Mouse (Mus musculus): ENCODE results near the gene Gm17509.

The Gm17509 gene

DNA sequence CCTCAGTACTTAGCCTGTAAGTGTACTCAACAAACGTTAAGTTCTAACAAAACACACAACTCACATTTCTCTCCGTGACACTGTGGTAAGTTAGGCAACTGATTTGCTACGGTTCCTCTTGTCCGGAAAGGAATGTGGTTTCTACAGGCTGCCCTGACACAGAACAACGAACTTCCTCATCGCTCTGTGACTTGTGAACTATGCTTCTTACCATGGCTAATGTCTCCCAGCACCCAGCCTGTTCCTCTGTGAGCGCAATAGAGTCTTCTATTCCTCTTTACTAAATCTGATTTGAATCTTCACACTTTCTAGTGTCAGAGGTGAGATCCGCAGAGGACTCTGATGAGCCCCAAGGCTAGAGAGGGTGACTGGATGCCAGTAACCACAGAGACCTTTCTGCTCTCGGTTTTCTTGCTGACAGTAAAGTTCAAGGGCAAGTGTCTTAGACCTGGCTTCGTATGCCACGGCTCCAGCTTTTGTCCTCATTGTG, 9.4 kb downstream of the Gm17509 start:
- in situ Hi-C loops (cut with MboI, MseI), result loop anchor here (25.0 kb wide), 1 partner anchor 1176 kb away; the partner anchor contains the start of genes B430218F22Rik and Mrps30

DNA sequence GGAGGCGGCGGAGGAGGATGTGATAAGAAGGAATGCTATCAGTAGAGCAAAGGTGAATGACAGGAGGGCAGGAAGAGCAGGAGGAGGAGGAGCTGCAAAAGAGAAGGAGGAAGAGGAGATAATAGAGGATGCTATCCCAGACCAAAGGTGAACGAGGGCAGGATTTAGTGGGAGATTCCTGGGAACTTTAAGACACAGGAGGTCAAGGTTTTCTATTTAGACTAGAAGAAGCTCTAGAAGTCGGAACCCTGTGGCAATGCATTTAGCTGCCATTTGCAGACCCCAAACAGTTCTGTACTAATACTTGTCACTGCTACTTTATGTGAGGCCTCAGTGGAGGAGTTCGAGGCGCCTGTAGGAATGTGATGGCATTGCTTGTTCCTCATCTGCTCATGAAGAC, 12.6 kb downstream of the Gm17509 start, which contains the start of gene Emb:
Gene Emb (plus strand): TSS at position 301 of the 400 bp plus-strand sequence.
- in situ Hi-C loops (cut with MboI, MseI), result loop anchor here (10.0 to 25.0 kb wide), 2 partner anchors 107 to 1179 kb away; partner anchors contain the start of genes B430218F22Rik and Mrps30

GRCm38 (mm10) chr13:117206066-117206465, 14.8 kb downstream of the Gm17509 start:
- in situ Hi-C loops (cut with MboI, MseI), result loop anchor here (10.0 to 25.0 kb wide), 2 partner anchors 109 to 1181 kb away; partner anchors contain the start of genes B430218F22Rik and Mrps30

DNA sequence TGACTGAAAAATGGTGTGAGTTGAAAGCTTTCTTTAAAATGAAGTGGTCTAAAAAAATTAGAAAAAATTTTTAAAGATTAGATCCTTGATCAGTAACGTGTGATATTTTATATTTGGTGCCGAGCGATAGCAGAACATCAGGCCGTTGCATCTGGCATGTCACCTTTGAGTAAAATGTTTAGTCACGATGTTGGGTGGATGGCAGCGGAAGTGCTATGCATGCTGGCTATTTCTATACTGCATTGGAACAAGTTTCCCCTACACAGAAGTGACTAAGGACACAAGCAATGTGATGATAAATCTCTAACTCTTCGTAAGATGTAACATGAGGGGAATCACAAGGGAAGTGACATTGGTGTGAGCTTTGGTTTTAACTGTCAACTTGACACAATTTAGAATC, 16.2 kb downstream of the Gm17509 start:
- in situ Hi-C loops (cut with MboI, MseI), result loop anchor here (5.0 to 25.0 kb wide), 3 partner anchors 83 to 1183 kb away; partner anchors contain the start of genes B430218F22Rik and Mrps30

- in situ Hi-C loops (cut with MboI, MseI), result loop anchor here (5.0 to 25.0 kb wide), 3 partner anchors 84 to 1184 kb away; partner anchors contain the start of genes B430218F22Rik and Mrps30
Measured at GRCm38 (mm10) chr13:117202755-117203471, 18.0 kb downstream of the Gm17509 start.

DNA sequence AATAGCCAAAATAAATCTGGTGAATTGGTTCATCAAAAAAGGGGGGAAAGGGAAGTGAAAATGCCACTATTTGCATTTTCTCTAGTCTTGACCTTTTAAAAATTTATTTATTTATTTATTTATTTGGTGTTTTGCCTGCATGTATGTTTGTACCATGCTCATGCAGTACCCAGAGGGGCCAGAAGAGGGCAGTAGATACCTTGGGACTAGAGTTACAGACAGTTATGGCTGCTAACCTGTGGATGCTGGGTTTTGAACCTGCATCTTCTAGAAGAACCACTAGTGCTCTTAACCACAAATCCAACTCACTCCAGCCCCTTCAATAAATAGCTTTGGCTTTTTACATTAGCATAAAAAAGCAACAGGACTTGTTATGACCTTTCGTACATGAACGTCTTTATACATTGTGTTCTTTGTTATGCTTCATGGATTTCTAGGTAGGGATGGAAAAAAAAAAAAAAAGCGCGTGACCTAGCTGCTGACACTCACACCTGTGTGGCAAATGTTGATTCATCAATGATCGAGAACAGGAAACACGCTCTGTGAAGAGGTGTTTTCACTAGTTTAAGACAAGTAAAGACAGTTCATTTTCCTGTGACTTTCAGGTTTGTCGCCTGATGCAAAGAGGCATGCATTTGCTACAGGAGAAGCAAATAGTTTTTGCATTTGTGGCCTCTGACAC, 22.3 kb downstream of the Gm17509 start:
- in situ Hi-C loops (cut with MboI, MseI), result loop anchor here (25.0 kb wide), 1 partner anchor 1039 kb away; no protein-coding TSS in a partner anchor

GRCm38 (mm10) chr13:117197666-117198065, 23.2 kb downstream of the Gm17509 start:
- in situ Hi-C loops (cut with MboI, MseI), result loop anchor here (25.0 kb wide), 1 partner anchor 1040 kb away; no protein-coding TSS in a partner anchor

- in situ Hi-C loops (cut with MboI, MseI), result loop anchor here (25.0 kb wide), 1 partner anchor 1041 kb away; no protein-coding TSS in a partner anchor
Measured at GRCm38 (mm10) chr13:117195569-117196495, 25.0 kb downstream of the Gm17509 start.

DNA sequence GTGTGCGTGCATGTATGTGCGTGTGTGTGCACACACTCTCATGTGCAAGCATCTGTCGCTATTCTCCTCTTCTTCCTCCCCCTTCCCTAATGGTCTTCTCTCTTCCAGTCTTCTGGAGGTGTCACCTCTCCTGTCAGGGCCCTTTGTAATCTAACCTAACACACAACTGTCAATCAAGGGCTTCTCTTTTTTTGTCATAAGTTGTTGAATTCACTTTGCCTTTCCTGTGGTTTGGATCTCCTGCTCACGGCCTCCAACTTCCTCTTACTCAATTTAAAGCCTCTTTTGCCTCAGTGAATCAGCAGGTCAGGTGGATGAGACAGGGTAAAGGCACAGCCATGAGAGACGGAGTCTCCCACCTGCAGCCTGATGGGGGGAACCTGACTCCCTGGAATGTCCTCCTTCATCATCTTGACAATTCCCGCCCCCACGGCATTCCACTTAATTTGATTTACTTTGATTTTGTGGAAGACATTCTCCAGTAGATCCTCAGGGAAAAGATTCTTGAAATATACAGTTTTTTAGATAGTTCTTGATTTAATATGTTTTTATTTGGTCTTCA, 27.4 kb downstream of the Gm17509 start:
- in situ Hi-C loops (cut with MboI, MseI), result loop anchor here (5.0 to 25.0 kb wide), 2 partner anchors 46 to 1044 kb away; no protein-coding TSS in a partner anchor

DNA sequence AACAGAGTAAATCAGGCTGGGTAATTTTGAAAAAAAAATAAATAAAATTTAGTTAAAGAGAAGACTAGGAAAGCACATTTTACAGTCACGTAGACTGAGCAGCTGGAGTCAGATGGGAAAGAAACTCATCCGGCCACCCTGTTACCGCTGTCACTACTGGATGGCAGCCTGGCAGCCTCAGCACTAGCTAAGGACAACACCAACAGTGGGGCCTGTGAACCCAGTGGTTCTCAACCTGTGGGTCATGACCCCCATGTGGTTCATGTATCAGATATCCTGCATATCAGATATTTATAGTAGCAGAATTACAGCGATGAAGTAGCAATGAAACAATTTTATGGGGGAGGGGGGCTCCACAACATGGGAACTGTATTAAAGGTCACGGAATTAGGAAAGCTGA, 28.7 kb downstream of the Gm17509 start:
- in situ Hi-C loops (cut with MboI, MseI), result loop anchor here (5.0 to 25.0 kb wide), 2 partner anchors 45 to 1045 kb away; no protein-coding TSS in a partner anchor

GRCm38 (mm10) chr13:117185329-117185728, 35.5 kb downstream of the Gm17509 start:
- in situ Hi-C loops (cut with MboI, MseI), result loop anchor here (25.0 kb wide), 1 partner anchor 1052 kb away; no protein-coding TSS in a partner anchor

DNA sequence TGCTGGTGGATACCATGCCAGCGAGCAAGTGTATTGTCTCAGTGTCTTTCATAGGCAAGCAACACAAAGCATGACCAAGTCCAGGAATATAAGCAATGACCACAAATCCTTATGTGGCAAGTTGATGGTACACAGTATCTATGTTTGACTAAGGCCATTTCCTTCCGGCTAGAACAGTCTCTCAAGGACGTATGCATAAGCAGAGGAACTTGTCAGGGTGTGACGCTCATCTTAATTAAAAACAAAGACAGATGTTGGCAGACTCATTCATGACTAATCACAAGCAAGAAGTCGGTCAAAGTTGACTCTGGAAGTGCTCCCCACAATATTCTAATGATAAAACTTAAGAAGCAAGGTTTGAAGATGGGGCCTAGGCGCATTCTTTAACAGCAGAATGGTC, 37.6 kb downstream of the Gm17509 start:
- in situ Hi-C loops (cut with MboI, MseI), result loop anchor here (25.0 kb wide), 1 partner anchor 1054 kb away; no protein-coding TSS in a partner anchor

- in situ Hi-C loops (cut with MboI, MseI), result loop anchor here (25.0 kb wide), 1 partner anchor 1056 kb away; no protein-coding TSS in a partner anchor
Measured at GRCm38 (mm10) chr13:117180912-117181311, 40.0 kb downstream of the Gm17509 start.
